Mouse (Mus musculus): ENCODE measurements around the gene Kmt2e.

GRCm38 (mm10) chr5:23431070-23431864 lies 3.0 kb upstream of the Kmt2e start:
- TF ChIP-seq POLR2A (IDR thresholded peaks at IDR 0.05; ENCODE audit: borderline replicate concordance, extremely low read depth, low read depth, low read length) (no peak), CTCF (IDR thresholded peaks at IDR 0.05; ENCODE audit: insufficient read depth, low read length) (no peak)

All from lung, adult 2 months (tissue).